Mouse (Mus musculus) kidney, embryonic 14.5 days (tissue): ENCODE measurements around the gene Glce. TPM values are rescaled to one million over a fixed set of nuclear protein-coding genes. Genes with fewer than 3 reads are reported as not detected.

Experiments used
- ATAC-seq: fragments of 200-750 bp; cut with Nextera tagmentation; 2 replicates; pipeline ENCODE4 v1.8.0; 2017; ENCODE audit warnings: moderate number of reproducible peaks, mild to moderate bottlenecking, moderate TSS enrichment, moderate library complexity; ENCODE audit not compliant: low FRiP score, low TSS enrichment
- H3K27ac ChIP-seq: fragments of 300-500 bp; sonication (generic); 2 replicates; pipeline ENCODE4 v1.5.1; 2014; ENCODE audit warnings: low read depth, mild to moderate bottlenecking, low read length, moderate library complexity, mixed read lengths
- H3K27me3 ChIP-seq: fragments of 300-500 bp; sonication (generic); 2 replicates; pipeline ENCODE4 v1.6.1; 2014; ENCODE audit warnings: mild to moderate bottlenecking, low read length; ENCODE audit not compliant: control insufficient read depth, insufficient read depth
- H3K36me3 ChIP-seq: fragments of 300-500 bp; sonication (generic); 2 replicates; pipeline ENCODE4 v1.6.1; 2014; ENCODE audit warnings: low read length, mixed read lengths; ENCODE audit not compliant: control insufficient read depth, insufficient read depth
- H3K4me1 ChIP-seq: fragments of 300-500 bp; sonication (generic); 2 replicates; pipeline ENCODE4 v1.6.1; 2014; ENCODE audit warnings: low read length, mixed read lengths; ENCODE audit not compliant: control insufficient read depth, insufficient read depth
- H3K4me2 ChIP-seq: fragments of 300-500 bp; sonication (generic); replicated peaks from 2 replicates; pipeline ENCODE4 v1.6.1; 2014; ENCODE audit warnings: low read depth, mild to moderate bottlenecking, low read length
- H3K4me3 ChIP-seq: fragments of 300-500 bp; sonication (generic); 2 replicates; pipeline ENCODE4 v1.5.1; 2014; ENCODE audit warnings: mild to moderate bottlenecking, low read length
- H3K9ac ChIP-seq: fragments of 300-500 bp; sonication (generic); 2 replicates; pipeline ENCODE4 v1.6.1; 2014; ENCODE audit warnings: low read depth, mild to moderate bottlenecking, low read length, moderate library complexity
- H3K9me3 ChIP-seq: fragments of 300-500 bp; sonication (generic); 2 replicates; pipeline ENCODE4 v1.6.1; 2016; ENCODE audit warnings: low read length; ENCODE audit not compliant: control insufficient read depth
- WGBS: fragments of 180-500 bp; shearing (Covaris S2); extraction: QIAGEN DNeasy Blood & Tissue Kit; methylation state at CpG from one replicate; pipeline ENCODE4 v1.1.7; 2014; 5-methylcytosine and 5-hydroxymethylcytosine counted together
- polyA plus RNA-seq: library from polyadenylated mRNA; unstranded; fragments of >200 nt; fragmentation: Nextera tagmentation; extraction: Ambion mirVana; gene quantifications from 2 replicates; pipeline ENCODE4 v1.2.1, GENCODE M21; 2014

Gene Glce
- polyA plus RNA-seq, 1 experiment from 2014 or later, result 25.3 TPM

DNA sequence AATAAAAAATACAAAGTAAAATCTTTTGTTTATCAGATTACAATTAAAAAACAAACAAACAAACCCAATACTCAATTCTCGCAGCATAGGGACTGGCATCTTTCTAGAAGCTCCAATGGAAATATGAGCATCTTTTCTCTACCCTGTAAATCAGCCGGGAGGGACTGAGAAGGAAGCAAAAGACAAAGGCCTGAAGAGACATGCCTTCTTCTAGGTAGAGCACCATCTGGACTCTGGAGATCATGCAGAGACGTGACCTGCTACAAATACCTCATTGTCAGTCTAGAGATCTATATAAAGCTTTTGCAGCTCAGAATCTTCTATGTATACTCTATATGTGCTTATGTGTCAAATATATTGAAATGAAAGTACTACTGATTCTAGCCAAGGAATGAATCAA, 6.6 kb downstream of the Glce start:
- ATAC-seq, result no peak
- Histone ChIP-seq H3K4me1 (no peaks in the 10 kb centered on the region), H3K27ac (no peak overlapping the region), H3K9ac (no peak overlapping the region), H3K36me3 (no peaks in the 10 kb centered on the region), H3K4me3 (no peak overlapping the region), H3K9me3 (no peaks in the 10 kb centered on the region), H3K27me3 (no peaks in the 10 kb centered on the region), H3K4me2 (no peak overlapping the region)
- WGBS, result 88% methylated on average over 3 of the region's 3 CpGs

GRCm38 (mm10) chr9:62096603-62097002, 25.9 kb downstream of the Glce start:
- Histone ChIP-seq H3K36me3 (no peaks in the 10 kb centered on the region), H3K4me1 (no peaks in the 10 kb centered on the region), H3K9me3 (no peaks in the 10 kb centered on the region), H3K27me3 (no peaks in the 10 kb centered on the region), H3K4me2 (no peak overlapping the region), H3K9ac (no peak overlapping the region), H3K27ac (no peak overlapping the region), H3K4me3 (no peak overlapping the region)
- whole genome bisulfite sequencing, result 76% methylated on average over 1 of the region's 1 CpGs
- no peak for ATAC-seq

DNA sequence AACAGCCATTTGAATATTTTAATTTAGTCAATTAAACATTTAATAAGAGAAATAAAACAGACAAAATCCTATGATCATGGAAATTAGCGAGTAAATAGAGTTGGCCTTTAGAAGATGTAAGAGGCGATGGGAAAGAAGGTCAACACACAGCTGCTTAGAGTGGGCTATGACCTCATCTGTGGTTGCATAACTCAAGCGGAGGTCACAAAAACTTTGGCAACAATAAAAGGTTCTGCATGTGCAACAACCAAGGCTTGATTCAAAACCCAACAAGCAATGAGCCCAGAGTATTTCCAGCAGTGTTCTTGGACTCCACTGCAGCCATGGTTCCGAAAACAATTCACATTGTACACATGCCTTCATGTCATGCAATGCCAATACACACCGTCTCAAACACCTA, 30.9 kb downstream of the Glce start:
- Histone ChIP-seq H3K4me2 (no peak overlapping the region), H3K9ac (no peak overlapping the region), H3K4me1 (no peaks in the 10 kb centered on the region), H3K9me3 (no peaks in the 10 kb centered on the region), H3K4me3 (no peak overlapping the region), H3K36me3 (no peaks in the 10 kb centered on the region), H3K27me3 (no peaks in the 10 kb centered on the region), H3K27ac (no peak overlapping the region)
- WGBS, result 93% methylated on average over 5 of the region's 5 CpGs
- no peak for ATAC-seq

GRCm38 (mm10) chr9:62085548-62085947, 36.9 kb downstream of the Glce start:
- Histone ChIP-seq H3K36me3 (no peaks in the 10 kb centered on the region), H3K27ac (no peak overlapping the region), H3K4me2 (no peak overlapping the region), H3K9ac (no peak overlapping the region), H3K4me3 (no peak overlapping the region), H3K4me1 (no peaks in the 10 kb centered on the region), H3K9me3 (no peaks in the 10 kb centered on the region), H3K27me3 (no peaks in the 10 kb centered on the region)
- ATAC-seq, result no peak
- 93% methylated on average over 2 of the region's 2 CpGs for WGBS

GRCm38 (mm10) chr9:62084896-62085295, 37.6 kb downstream of the Glce start:
- Histone ChIP-seq H3K27ac (no peak overlapping the region), H3K4me1 (no peaks in the 10 kb centered on the region), H3K36me3 (no peaks in the 10 kb centered on the region), H3K4me2 (no peak overlapping the region), H3K4me3 (no peak overlapping the region), H3K9me3 (no peaks in the 10 kb centered on the region), H3K27me3 (no peaks in the 10 kb centered on the region), H3K9ac (no peak overlapping the region)
- 94% methylated on average over 4 of the region's 4 CpGs for WGBS
- no peak for ATAC-seq

GRCm38 (mm10) chr9:62082986-62083385, 39.5 kb downstream of the Glce start:
- 57% methylated on average over 2 of the region's 2 CpGs for WGBS
- no peak for ATAC-seq
- Histone ChIP-seq H3K36me3 (no peaks in the 10 kb centered on the region), H3K27me3 (no peaks in the 10 kb centered on the region), H3K4me2 (no peak overlapping the region), H3K4me3 (no peak overlapping the region), H3K4me1 (no peaks in the 10 kb centered on the region), H3K9me3 (no peaks in the 10 kb centered on the region), H3K9ac (no peak overlapping the region), H3K27ac (no peak overlapping the region)

DNA sequence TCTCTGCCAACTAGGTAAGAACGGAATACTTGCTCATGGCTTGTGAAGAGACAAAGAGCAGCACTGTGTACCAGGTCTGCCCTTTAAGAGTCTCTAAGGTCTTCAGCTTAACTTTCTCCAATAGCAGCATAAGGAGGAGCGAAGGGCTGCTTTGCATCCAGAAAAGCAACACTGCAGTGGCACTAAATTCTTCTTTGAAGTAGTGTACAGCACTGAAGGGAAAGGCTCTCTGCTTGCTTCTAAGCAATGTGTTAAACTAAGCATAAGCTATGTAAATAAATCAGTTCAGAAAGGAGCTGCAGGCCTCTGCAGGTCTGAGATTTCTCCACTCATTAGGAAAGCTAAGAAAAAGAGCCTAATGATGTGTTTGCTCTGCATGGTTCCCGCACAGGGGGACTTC, 40.9 kb downstream of the Glce start:
- no peaks in the 10 kb centered on the region for H3K36me3 ChIP-seq
- H3K27me3 ChIP-seq, result no peaks in the 10 kb centered on the region
- 72% methylated on average over 3 of the region's 3 CpGs for WGBS
- no peak overlapping the region for H3K4me3 ChIP-seq
- ATAC-seq, result no peak
- H3K4me1 ChIP-seq, result no peaks in the 10 kb centered on the region
- H3K9me3 ChIP-seq, result no peaks in the 10 kb centered on the region
- H3K4me2 ChIP-seq, result no peak overlapping the region
- H3K27ac ChIP-seq, result no peak overlapping the region
- no peak overlapping the region for H3K9ac ChIP-seq

- Histone ChIP-seq H3K36me3 (no peaks in the 10 kb centered on the region), H3K9ac (no peak overlapping the region), H3K27ac (no peak overlapping the region), H3K27me3 (no peaks in the 10 kb centered on the region), H3K4me3 (no peak overlapping the region), H3K9me3 (no peaks in the 10 kb centered on the region), H3K4me1 (no peaks in the 10 kb centered on the region), H3K4me2 (no peak overlapping the region)
- ATAC-seq, result no peak
These were observed 42.3 kb downstream of the Glce start for GRCm38 (mm10) chr9:62080028-62080760.

- H3K27ac ChIP-seq, result no peak overlapping the region
- no peaks in the 10 kb centered on the region for H3K27me3 ChIP-seq
- no peak overlapping the region for H3K4me3 ChIP-seq
- no peak overlapping the region for H3K4me2 ChIP-seq
- H3K9me3 ChIP-seq, result no peaks in the 10 kb centered on the region
- no peaks in the 10 kb centered on the region for H3K4me1 ChIP-seq
- H3K36me3 ChIP-seq, result no peaks in the 10 kb centered on the region; the same call in 1 of the 2 replicates
- no peak overlapping the region for H3K9ac ChIP-seq
- no peak for ATAC-seq
- 89% methylated on average over 3 of the region's 3 CpGs for WGBS
These were observed 60.2 kb downstream of the Glce start for GRCm38 (mm10) chr9:62062234-62062633.
